Mouse (Mus musculus): ENCODE measurements around the gene Kbtbd4.

GRCm38 (mm10) chr2:90874025-90874424 lies 30.5 kb upstream of the Kbtbd4 start:
- TF ChIP-seq HCFC1 (IDR thresholded peaks at IDR 0.05; ENCODE audit: borderline replicate concordance, insufficient read depth, low read length) (no peak), ZC3H11A (IDR thresholded peaks at IDR 0.05; ENCODE audit: borderline replicate concordance, low read depth, low read length) (no peak), MAFK (IDR thresholded peaks at IDR 0.05; ENCODE audit: insufficient read depth, low read depth, low read length) (no peak), ZNF384 (IDR thresholded peaks at IDR 0.05; ENCODE audit: low read depth, low read length) (no peak)

Data from ES-E14 (cell line).